Mouse (Mus musculus): ENCODE data around the gene Cpxm2.

DNA sequence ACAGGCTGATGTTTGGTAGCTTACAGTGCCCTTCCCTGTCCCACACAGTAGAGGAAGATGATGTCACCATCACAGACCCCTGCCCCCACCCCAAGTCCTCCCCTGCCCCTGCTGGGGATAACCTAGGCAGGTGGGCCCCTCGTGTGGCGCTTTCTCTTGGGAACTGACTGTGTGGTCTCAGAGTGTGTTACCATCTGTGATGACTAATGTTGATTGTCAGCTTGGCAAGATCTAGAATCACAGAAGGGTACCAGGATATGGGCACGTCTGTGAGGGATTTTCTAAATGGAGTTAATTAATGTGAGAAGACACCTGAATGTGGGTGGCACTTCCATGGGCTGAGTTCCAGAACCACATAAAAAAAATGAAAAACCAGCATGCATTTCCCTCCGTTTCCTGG lies 12.7 kb upstream of the Cpxm2 start:
- TF ChIP-seq CTCF (IDR thresholded peaks at IDR 0.05; ENCODE audit: borderline replicate concordance, insufficient read depth, low read depth, low read length) (no peak), POLR2A (IDR thresholded peaks at IDR 0.05; ENCODE audit: borderline replicate concordance, insufficient read depth, low read length) (no peak)

Data from cerebellum, adult 2 months (tissue).